Mouse (Mus musculus) lung, adult 2 months (tissue): ENCODE data around the gene Bicdl1.
"Not testable (repeated sequence)": the region's sequence is repeated elsewhere in the genome, so short reads cannot be mapped to it uniquely, and the experiment has no call there.

ENCODE experiments used
- CTCF ChIP-seq: fragments of 200-500 bp; IDR thresholded peaks from 2 replicates; pipeline ENCODE4 v1.5.1; 2011; ENCODE audit warnings: mild to moderate bottlenecking, low read length, control low read depth; ENCODE audit not compliant: insufficient read depth
- POLR2A ChIP-seq: fragments of 200-500 bp; IDR thresholded peaks from 2 replicates; pipeline ENCODE4 v1.6.1; 2011; ENCODE audit warnings: low read depth, mild to moderate bottlenecking, control low read depth, low read length, borderline replicate concordance; ENCODE audit errors: extremely low read depth

DNA sequence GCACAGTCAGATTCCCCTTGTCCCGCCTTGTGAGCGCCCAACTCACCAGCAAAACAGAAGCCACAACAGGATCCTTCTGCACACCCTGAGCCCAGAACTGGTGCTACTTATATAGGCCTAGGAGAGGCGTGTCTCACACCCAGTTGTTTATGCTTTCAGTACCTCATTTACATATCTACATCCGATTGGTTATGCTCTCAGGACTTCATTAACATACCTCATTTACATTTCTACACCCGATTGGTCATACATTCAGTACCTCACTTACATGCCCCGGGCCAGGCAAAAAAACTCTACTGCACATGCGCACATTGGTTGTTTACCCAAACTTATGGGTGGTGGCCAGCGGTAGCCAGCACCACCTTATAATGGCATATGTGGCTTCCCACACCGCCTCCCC is 20.5 kb upstream of the Bicdl1 start:
- not testable (repeated sequence) for TF ChIP-seq POLR2A, CTCF
